Mouse (Mus musculus) forebrain, embryonic 16.5 days (tissue): ENCODE measurements around the gene Uhrf2. TPM values are rescaled to one million over a fixed set of nuclear protein-coding genes. Genes with fewer than 3 reads are reported as not detected.
A peak's percentile ranks its signal among the peaks of the same experiment; 100 is the strongest.

Experiments
- ATAC-seq: fragments of 200-750 bp; cut with Nextera tagmentation; 2 replicates; pipeline ENCODE4 v1.8.0; 2017; ENCODE audit warnings: mild to moderate bottlenecking, moderate library complexity
- H3K27ac ChIP-seq: fragments of 300-500 bp; sonication (generic); 2 replicates; pipeline ENCODE4 v1.5.1; 2014; ENCODE audit warnings: low read length, control low read depth
- H3K27me3 ChIP-seq: fragments of 300-500 bp; sonication (generic); replicated peaks from 2 replicates; pipeline ENCODE4 v1.6.1; 2014; ENCODE audit warnings: low read length; ENCODE audit not compliant: control insufficient read depth, insufficient read depth
- H3K36me3 ChIP-seq: fragments of 300-500 bp; sonication (generic); 2 replicates; pipeline ENCODE4 v1.6.1; 2014; ENCODE audit not compliant: control insufficient read depth, insufficient read depth
- H3K4me1 ChIP-seq: fragments of 300-500 bp; sonication (generic); replicated peaks from 2 replicates; pipeline ENCODE4 v1.6.1; 2014; ENCODE audit warnings: low read length; ENCODE audit not compliant: control insufficient read depth, insufficient read depth
- H3K4me2 ChIP-seq: fragments of 300-500 bp; sonication (generic); 2 replicates; pipeline ENCODE4 v1.6.1; 2014; ENCODE audit warnings: mild to moderate bottlenecking, low read length, control low read depth
- H3K4me3 ChIP-seq: fragments of 300-500 bp; sonication (generic); replicated peaks from 2 replicates; pipeline ENCODE4 v1.5.1; 2014; ENCODE audit warnings: mild to moderate bottlenecking, low read length, control low read depth
- H3K9ac ChIP-seq: fragments of 300-500 bp; sonication (generic); replicated peaks from 2 replicates; pipeline ENCODE4 v1.6.1; 2014; ENCODE audit warnings: low read depth, low read length, control low read depth
- H3K9me3 ChIP-seq: fragments of 300-500 bp; sonication (generic); 2 replicates; pipeline ENCODE4 v1.6.1; 2016; ENCODE audit warnings: low read length; ENCODE audit not compliant: control insufficient read depth
- WGBS: fragments of 180-500 bp; shearing (Covaris S2); extraction: QIAGEN DNeasy Blood & Tissue Kit; methylation state at CpG from one replicate; pipeline ENCODE4 v1.1.7; 2014; 5-methylcytosine and 5-hydroxymethylcytosine counted together
- polyA plus RNA-seq: library from polyadenylated mRNA; unstranded; fragments of >200 nt; fragmentation: Nextera tagmentation; extraction: Ambion mirVana; gene quantifications from 2 replicates; pipeline ENCODE4 v1.2.1, GENCODE M21; 2015

The Uhrf2 gene
- 73.3 and 74.2 TPM in 2 replicates for polyA plus RNA-seq

DNA sequence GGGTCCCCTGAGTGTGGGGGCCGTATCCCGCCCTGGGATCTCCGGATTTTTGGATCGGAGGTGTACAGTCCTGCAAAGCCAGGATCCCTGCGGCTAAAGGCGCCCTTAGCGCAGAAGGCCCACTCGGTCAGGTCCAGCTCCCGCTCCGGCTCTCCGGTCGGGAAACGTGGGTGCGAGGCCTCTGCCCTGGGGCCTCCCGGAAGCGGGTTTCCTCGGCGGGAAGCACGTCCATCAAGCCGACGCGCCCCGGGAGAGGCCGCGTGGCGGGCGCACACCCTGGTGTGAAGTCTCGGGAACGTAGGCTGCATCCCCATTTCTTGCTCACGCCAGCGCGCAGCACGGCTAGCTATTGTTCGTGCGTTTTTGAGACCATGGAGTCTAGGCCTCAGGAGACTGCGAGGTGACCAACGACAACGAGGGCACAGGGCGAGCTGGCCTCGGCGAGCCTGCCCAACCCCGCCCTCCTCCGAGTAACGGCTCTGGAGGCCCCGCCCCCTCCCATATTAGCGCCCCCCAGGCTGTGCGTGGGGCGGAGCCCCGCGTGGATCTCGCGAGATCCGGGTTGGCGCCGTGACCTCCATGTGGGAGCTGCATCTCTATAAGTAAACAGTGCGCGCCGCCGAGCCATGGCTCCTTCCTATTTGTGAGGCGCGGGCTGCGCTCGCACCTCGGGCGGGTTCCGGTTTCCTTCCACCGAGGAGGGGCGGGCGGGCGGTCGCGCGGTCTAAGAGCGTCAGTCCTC lies at the start of gene Uhrf2:
Gene Uhrf2 (plus strand): TSS at position 620 of the 742 bp plus-strand sequence.
- H3K36me3 ChIP-seq = no peaks in the 10 kb centered on the region
- WGBS = 2% methylated on average over 74 of the region's 74 CpGs
- H3K27ac ChIP-seq = peak within 1 kb of the TSS; percentile 95
- H3K27me3 ChIP-seq = no peaks in the 10 kb centered on the region
- ATAC-seq = peak; percentile 98
- H3K4me2 ChIP-seq = peak within 1 kb of the TSS; percentile 85
- H3K9ac ChIP-seq = peak within 1 kb of the TSS; percentile 99
- H3K4me1 ChIP-seq = peaks cover 27% of the 10 kb centered on the region
- H3K9me3 ChIP-seq = no peaks in the 10 kb centered on the region
- peak within 1 kb of the TSS; percentile 97 for H3K4me3 ChIP-seq

GRCm38 (mm10) chr19:29984208-29985005 lies 45.9 kb upstream of the Uhrf2 start:
- H3K4me2 ChIP-seq = no peak overlapping the region
- H3K9ac ChIP-seq = no peak overlapping the region
- H3K4me1 ChIP-seq = peaks cover 5% of the 10 kb centered on the region; the same call in 1 of the 2 replicates
- H3K9me3 ChIP-seq = no peaks in the 10 kb centered on the region
- no peak overlapping the region for H3K27ac ChIP-seq
- WGBS = 82% methylated on average over 16 of the region's 16 CpGs
- H3K36me3 ChIP-seq = no peaks in the 10 kb centered on the region
- ATAC-seq = no peak
- no peak overlapping the region for H3K4me3 ChIP-seq
- no peaks in the 10 kb centered on the region for H3K27me3 ChIP-seq

GRCm38 (mm10) chr19:29986464-29987091 lies 43.7 kb upstream of the Uhrf2 start:
- H3K36me3 ChIP-seq = no peaks in the 10 kb centered on the region
- 86% methylated on average over 12 of the region's 12 CpGs for WGBS
- H3K4me3 ChIP-seq = no peak overlapping the region
- no peaks in the 10 kb centered on the region for H3K4me1 ChIP-seq
- no peak overlapping the region for H3K4me2 ChIP-seq
- no peaks in the 10 kb centered on the region for H3K9me3 ChIP-seq
- H3K9ac ChIP-seq = no peak overlapping the region
- no peak for ATAC-seq
- no peaks in the 10 kb centered on the region for H3K27me3 ChIP-seq
- H3K27ac ChIP-seq = no peak overlapping the region

DNA sequence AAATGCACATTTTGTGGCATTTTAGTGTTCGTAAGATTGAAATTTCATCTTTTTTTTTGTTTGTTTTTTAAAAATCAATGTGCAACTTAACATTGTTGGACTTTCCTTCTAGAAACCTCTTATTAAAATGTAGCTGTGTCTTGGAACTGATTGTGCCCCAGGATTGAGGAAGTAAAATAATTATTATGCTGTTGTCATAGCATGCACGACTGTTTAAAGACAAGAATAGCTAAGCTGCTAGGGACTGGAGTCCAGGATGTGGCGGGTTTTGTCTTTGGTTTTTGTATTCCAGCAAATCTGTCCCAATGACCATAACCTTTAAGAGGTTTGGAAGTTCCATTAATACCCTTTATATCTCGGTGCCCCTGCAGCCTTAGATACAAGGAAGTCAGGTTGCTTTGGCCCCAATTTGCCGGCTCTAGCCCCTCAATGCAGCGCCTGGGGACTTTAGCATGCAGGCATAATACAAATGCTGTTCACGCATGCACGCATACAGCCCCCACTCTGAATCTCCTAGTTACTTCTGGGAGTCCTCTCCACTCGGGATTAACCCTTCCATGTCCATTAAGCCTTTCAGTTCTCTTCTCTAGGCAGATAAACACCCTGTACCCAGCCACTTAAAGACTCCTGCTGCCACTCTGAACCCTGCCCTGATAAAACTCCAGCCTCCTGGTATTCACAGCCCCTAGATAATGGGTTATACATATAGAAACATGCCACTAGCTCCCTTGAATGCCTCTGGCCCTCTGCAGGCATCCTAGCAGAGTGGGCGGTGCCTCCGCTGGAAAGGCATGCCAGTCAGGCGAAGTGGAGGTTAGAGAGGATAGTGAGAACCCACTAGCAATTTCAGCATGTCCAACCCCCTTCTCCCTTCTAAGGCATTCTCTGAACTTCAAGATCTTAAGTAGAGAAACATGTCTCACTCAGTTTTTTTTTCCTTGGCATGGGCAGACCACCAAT lies 29.6 kb upstream of the Uhrf2 start:
- Histone ChIP-seq H3K9ac (no peak overlapping the region), H3K27me3 (no peaks in the 10 kb centered on the region), H3K4me3 (no peak overlapping the region), H3K9me3 (no peaks in the 10 kb centered on the region), H3K4me1 (0 out of 2 replicates have a peak, but pooled peaks cover 2% of the 10 kb centered on the region), H3K4me2 (peak overlapping the region; percentile 26), H3K36me3 (no peaks in the 10 kb centered on the region), H3K27ac (no peak overlapping the region)
- WGBS = 28% methylated on average over 12 of the region's 12 CpGs
- ATAC-seq = peak; percentile 78

DNA sequence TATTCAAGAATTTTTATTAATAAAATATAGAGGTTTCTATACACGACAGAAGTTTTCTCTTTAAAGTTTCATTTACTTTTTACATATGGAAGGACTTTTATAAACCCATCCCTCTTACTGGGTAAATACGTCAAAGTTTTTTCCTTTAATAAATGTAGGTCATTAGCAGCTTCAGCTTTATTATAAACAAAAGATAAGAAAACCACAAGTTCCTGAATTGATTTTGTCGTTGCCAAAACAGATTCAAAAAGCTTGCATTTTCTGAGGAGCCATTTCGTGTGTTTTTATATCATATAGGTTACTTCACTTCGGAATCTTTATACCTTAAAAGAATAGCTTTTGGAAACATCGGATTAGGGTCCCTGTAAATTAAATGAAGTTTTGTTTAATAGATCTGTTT lies 28.8 kb upstream of the Uhrf2 start:
- Histone ChIP-seq H3K9me3 (no peaks in the 10 kb centered on the region), H3K9ac (no peak overlapping the region), H3K36me3 (no peaks in the 10 kb centered on the region), H3K27me3 (no peaks in the 10 kb centered on the region), H3K4me2 (no peak overlapping the region), H3K4me3 (no peak overlapping the region), H3K27ac (no peak overlapping the region), H3K4me1 (0 out of 2 replicates have a peak, but pooled peaks cover 2% of the 10 kb centered on the region)
- ATAC-seq = no peak
- 83% methylated on average over 6 of the region's 6 CpGs for WGBS

DNA sequence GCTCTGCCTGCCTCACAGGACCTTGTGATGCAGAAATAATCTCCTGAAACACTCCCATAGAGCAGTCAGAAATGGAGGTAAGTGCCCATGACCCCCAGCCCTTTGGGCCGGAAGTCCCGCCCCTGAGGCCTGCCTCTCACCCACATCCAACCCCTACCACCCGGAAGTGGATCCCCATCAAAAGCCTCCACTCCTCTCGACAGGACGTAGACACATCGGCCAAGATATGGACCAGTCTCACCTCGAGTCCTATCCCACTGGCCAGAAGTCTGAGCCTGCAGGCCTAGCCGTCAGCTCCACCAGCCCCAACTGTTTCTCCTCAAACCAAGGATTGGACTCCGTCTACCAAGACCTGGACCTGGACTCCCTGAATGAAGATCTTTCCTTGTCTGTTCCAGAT lies 26.7 kb upstream of the Uhrf2 start, which contains the start of gene Trpd52l3:
Gene Trpd52l3 (plus strand): TSS at position 170 of the 400 bp plus-strand sequence.
- Histone ChIP-seq H3K27me3 (no peaks in the 10 kb centered on the region), H3K9me3 (no peaks in the 10 kb centered on the region), H3K27ac (no peak within 1 kb of the TSS), H3K4me2 (no peak within 1 kb of the TSS), H3K4me1 (0 out of 2 replicates have a peak, but pooled peaks cover 2% of the 10 kb centered on the region), H3K9ac (no peak within 1 kb of the TSS), H3K36me3 (no peaks in the 10 kb centered on the region), H3K4me3 (no peak within 1 kb of the TSS)
- WGBS = 97% methylated on average over 9 of the region's 9 CpGs
- no peak for ATAC-seq

DNA sequence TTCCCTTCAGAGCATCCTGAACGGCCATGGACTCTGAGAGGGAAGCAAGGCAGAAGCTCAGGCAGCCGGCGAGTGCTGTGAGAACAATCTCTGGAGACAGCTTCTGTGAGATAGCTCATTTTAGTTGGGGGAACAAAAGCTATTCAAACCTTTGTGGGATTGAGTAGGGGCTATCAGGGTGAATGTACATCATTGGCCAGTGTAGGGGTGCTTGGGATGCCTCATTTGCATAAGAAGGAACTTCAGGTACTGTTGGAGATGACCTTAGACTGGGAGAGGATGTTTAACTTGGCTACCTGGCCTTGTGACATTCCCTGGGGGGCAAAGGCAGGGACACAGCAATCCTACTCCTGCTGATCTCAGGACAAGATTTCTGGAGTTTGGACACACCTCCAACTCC lies 23.9 kb upstream of the Uhrf2 start:
- H3K27ac ChIP-seq = no peak overlapping the region
- H3K27me3 ChIP-seq = no peaks in the 10 kb centered on the region
- no peak for ATAC-seq
- no peak overlapping the region for H3K4me3 ChIP-seq
- 63% methylated on average over 3 of the region's 3 CpGs for WGBS
- no peak overlapping the region for H3K4me2 ChIP-seq
- H3K4me1 ChIP-seq = no peaks in the 10 kb centered on the region
- no peaks in the 10 kb centered on the region for H3K36me3 ChIP-seq
- H3K9me3 ChIP-seq = no peaks in the 10 kb centered on the region
- H3K9ac ChIP-seq = no peak overlapping the region

DNA sequence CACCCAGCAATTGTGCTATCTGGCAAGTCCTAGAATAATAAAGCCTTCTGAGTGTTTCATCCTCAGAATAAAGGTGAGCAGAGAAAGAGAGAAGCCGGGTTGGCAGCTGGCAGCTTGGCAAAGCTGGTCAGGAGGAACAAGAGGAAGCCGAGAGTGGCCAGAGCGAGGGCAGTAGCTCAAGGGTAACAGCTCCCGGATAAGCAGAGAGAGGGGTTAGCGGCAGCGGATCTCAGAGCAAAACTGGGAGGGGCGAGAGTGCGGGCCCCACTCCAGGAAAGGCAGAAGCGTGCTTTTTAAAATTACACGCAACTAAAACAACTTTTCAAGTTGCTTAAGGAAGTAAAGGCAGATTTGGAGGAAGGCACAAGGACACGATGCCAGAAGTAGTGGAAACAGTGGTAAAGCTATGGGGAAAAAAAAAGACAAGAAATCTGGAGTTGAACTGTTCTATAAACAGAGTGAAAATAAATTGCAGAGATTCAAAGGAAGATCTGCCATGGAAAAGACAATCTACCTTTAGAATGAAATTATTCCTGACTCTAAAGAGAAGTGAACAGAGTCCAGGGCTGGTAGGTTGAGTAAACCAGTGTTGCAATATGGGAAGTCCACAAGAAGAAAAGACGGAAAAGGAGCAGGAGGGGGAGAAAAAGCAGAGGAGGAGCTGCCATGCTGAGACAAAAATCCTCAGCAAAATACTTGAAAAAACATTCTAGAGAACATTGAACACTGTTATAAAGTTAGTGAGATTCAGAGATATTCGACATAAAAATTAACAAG lies 19.6 kb upstream of the Uhrf2 start:
- Histone ChIP-seq H3K9ac (no peak overlapping the region), H3K4me2 (no peak overlapping the region), H3K9me3 (no peaks in the 10 kb centered on the region), H3K36me3 (no peaks in the 10 kb centered on the region), H3K4me1 (no peaks in the 10 kb centered on the region), H3K4me3 (no peak overlapping the region), H3K27me3 (no peaks in the 10 kb centered on the region), H3K27ac (no peak overlapping the region)
- 81% methylated on average over 13 of the region's 13 CpGs for WGBS
- no peak for ATAC-seq
